Mouse (Mus musculus): ENCODE measurements around the gene Cnih2.
"Not testable (repeated sequence)": the region's sequence is repeated elsewhere in the genome, so short reads cannot be mapped to it uniquely, and the experiment has no call there.

Gene Cnih2

DNA sequence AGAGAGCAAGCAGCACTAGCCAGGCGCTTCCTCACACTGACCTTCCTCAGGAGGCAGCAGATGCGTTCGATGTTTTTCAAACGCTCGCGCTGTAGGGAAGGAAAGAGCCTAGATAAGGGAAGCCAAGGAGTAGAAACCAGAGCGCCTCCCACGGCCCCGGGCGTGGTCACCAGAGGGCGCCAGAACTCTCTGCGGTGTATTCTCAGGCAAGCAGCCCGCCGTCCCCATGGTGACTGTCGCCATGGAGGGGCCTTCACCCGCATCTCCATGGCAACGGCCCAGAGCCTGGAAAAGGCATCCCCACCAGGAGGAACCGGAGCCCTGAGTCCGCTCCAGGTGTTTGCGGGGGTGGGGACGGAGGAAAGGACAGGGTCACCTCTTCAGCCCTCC lies 4.1 kb downstream of the Cnih2 start:
- DNase-seq (ENCODE audit: low read depth): peak; percentile 60

GRCm38 (mm10) chr19:5093481-5094242 lies 4.7 kb downstream of the Cnih2 start:
- DNase-seq (ENCODE audit: low read depth): no peak

GRCm38 (mm10) chr19:5092083-5092482 lies 6.2 kb downstream of the Cnih2 start:
- DNase-seq (ENCODE audit: low read depth): no peak

DNA sequence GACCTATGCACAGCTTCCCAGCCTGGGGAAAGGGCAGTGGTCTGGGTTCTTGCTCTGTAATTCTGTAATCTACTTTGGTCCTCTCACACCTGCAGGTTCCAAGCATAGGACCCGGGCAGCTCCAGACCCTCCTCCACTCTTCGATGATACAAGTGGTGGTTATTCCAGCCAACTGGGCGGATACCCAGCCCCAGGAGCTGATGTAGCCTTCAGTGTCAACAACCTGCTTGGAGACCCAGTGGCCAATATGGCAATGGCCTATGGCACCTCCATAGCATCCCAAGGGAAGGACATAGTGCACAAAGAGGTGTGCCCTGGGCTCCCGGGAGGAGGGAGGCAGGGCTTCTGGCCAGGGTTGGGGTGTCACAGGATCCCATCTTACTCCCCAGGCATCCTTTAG lies 9.0 kb downstream of the Cnih2 start:
- no peak for DNase-seq (ENCODE audit: low read depth)

DNA sequence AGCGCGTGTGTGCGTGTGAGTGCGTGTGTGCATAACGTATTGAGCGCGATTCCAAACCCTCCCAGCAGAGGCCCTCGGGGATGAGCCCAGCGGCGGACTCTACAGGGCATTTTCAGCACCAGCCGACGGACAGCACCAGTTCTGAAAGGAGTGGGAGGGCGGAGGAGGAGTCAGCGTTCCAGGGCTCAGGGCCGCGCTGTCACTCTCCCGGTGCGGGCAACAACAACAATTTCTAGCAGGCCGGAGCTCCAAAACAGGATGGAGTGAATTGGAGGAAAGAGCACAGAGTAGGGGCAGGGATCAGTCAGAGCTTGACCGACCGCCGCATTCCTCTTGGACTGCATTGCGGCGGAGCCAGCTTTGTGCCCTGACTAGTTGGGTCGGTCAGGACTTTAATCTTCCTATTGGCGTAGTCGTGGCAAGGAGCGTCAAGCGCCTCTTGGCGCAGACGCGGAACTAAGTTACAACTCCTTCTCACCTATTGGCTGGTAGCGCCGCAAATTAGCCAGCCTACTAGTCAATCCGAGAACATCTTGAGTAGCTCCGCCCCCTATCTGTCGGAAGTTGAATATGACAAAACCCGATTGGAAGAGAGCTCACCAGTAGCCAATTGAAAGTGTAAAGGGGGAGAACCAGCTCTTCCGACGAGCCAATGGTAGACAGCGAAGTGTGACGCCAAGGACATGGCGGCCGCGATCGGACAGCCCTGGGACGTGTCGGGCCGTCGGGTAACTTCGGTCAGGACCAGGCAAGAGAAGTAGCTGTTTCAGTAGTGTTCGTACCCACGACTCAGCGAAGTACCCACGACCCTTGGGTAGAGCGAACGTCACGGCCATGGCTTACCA lies 10.2 kb downstream of the Cnih2 start, which contains the start of gene Yif1a:
Gene Yif1a, plus strand, starts transcription at position 655 of the 845 bp plus-strand sequence.
- DNase-seq (ENCODE audit: low read depth): peak; percentile 98

GRCm38 (mm10) chr19:5086533-5086932 lies 11.8 kb downstream of the Cnih2 start:
- not testable (repeated sequence) for DNase-seq (ENCODE audit: low read depth)

DNA sequence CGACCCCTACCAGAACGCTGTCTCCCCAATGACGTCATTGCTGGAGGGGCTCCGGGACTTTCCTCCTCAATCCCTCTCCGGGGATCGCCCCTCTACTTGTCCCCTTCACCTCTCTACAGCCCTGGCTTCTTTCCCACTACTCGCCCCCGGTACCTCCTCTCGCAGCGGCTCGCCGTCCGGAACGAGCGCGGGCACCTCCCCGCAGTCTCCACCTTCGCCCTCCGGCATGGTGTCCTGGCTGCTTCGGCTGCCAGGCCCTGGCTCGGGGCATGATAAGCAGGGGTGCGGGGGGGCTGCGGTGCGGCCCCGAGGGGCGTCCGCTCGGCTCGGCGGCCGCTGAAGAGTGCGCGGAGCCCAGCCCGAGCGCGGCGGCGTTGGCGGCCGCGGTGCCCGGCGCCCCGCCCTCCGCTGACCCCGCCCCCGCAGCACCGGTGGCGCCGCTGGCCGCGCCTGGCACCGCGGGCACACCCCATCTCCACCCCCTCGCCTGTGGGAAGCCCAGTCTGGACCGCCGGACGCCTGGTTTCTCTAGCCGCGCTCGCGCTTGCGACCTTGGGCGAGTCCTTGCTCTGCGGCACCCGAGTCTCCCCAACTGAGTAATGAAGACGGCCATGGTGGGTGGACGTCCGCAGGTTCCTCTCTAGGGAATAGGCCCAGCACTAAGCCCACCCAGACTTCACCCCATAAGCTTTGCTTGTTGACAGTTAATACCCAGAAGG lies 13.0 kb downstream of the Cnih2 start, which contains the start of gene Tmem151a:
Gene Tmem151a, minus strand, starts transcription at position 387 of the 719 bp plus-strand sequence.
- no peak for DNase-seq (ENCODE audit: low read depth)

- no peak for DNase-seq (ENCODE audit: low read depth)
Measured at GRCm38 (mm10) chr19:5084834-5085144, 13.5 kb downstream of the Cnih2 start.

DNA sequence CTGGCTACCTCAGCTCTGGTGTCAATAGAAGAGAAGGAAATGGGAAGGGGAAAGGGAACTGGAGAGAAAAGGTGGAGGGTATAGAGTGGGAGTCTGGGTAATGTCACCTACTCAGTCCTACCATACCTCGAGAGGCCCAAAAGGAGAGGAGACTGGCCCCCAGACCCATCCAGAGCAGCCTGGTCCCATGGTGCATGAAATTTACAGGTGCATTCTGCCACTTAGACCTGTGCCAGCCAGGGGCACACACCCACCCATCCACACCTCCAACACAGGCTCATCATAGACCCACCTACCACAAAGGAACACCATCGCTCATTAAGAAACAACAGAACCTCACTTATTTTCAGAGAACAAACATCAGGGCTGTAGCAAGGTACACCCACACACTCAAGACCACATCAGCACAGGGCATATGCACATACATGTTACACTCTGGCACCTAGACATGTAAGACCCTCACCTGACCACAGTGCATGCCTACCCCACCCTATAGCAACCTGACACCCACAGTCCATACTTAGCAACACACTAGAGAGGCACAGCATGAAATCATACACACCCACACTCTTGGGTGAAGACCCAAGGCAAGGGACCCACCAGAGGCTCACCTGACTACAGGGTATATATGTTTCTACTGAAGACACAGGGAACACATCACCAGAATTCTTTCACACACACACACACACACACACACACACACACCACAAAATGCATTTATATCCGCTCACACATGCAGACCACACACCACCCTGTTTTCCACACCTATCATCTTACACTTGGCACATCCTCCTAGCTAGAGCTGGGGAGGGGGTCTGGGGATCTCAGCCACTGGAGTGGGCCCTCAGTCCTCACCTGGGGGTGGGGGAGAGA lies 14.1 kb downstream of the Cnih2 start:
- DNase-seq (ENCODE audit: low read depth): no peak

- DNase-seq (ENCODE audit: low read depth): no peak
Measured at GRCm38 (mm10) chr19:5082596-5082995, 15.7 kb downstream of the Cnih2 start.

DNA sequence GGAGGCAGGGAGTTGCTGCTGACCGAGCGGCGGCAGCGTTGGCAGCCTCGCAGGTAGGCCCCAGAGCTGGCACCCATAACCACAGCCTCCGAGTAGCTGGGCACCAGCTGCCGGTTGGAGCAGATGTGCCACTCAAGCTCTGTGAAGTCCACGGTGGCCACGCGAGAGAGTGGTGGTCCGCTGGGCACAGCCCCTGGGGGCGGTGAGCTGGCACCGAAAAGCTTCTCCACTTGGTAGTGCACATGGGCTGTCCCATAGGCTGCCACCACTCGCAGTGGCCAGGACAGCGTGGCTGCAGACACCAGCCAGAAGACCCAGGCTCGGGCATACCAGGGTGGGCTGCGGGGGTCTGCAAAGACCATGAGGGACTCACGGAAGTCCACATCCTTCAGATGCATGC lies 16.3 kb downstream of the Cnih2 start:
- DNase-seq (ENCODE audit: low read depth): no peak

DNA sequence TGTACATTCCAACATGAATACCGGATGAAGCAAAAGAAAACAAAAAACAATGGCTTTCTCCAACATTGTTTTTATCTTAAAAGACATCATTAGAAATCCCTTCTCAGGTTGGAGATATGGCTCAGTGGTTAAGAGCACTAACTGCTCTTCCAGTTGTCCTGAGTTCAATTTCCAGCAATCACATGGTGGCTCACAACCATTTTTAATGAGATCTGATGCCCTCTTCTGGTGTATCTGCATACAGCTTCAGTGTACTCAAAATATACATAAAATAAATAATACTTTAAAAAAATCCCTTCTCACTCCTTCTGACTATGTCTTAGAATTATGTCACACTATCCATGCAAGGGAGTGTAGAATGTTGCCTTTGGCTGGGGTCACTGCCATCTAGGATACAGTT lies 19.0 kb downstream of the Cnih2 start:
- DNase-seq (ENCODE audit: low read depth): no peak

- DNase-seq (ENCODE audit: low read depth): no peak
Measured at GRCm38 (mm10) chr19:5073518-5073917, 24.8 kb downstream of the Cnih2 start.

DNA sequence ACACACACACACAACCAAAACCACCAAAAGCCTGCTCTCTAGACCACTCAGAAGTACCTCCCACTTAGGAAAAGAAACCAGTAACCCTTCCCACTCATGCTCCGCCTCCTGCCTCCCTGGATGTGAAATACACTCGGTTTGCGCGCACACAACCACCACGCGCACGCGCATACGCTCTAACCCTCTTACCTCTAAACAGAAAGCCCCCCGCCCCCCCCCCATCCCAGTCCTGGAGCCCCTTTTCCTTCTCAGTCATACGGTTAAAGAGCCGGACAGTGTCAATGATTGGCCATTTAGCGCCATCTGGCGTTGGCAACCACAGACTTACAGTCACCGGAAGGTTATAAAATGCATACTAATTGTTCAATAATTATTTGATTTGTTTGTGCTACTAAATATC lies 25.3 kb downstream of the Cnih2 start:
- no peak for DNase-seq (ENCODE audit: low read depth)

DNA sequence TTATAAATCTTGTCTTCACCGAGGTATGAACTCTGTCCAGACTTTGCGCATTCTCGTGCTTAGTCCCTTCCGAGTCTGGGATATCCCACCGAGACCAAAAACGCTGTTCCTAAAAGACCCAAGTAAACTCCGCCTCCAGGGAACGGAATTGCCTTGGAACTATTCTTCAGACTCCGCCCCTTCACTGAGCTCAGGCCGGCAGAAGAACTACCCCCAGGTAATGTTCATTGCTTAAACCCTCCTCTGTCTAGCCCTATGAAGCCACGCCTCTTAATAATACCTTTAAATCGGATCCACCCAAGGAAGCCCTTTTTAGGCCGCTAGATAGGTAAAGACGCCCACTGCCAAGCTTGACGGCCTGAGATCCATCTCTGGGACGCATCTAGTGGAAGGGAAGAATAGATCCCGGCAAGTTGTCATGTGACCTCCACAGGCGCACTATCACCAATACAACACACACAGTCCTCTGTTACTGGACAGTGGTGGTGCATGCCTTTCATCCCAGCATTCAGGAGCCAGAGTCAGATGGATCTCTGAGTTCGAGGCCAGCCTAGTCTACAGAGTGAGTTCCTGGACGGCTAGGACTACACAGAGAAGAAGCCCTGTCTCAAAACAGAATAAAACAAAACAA lies 25.8 kb downstream of the Cnih2 start:
- DNase-seq (ENCODE audit: low read depth): no peak

DNA sequence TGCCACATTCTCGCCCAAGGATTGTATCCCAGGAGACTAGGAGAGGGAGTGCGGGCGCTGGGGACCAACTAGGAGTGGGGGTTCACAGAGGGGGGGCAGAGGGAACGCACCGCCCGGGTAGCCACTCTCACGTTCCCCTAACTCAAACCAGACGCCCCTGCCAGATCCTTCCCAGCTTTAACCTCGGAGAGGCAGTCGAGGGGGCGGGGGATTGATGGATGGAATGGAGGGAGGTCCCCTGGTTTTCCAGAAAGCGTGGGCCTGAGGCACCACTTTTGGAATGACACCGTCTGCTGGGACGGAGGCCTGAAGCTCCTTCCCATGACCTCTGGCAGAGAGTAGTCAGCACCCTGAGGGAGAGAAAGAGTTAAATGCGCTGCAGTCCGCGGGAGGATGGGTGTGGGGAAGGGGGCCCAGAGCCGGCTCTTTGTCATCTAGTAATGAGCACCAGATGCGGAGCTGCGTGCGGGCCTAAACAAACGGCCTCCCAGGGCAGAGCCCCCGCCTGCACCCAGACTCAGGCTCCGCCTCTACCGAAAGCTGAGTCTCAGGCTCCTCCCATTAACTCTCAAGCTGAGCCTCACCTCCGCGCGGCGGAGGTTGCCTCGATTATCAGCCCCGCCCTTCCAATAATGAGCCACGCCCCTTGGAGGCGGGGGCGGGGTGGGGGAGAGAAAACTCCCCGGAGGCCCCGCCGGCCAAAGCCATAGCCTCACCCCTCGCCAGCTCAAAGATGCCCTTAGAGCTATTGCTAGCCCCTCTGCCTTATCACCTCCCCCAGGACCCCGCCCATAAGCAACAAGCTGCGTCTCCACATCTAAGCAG lies 26.6 kb downstream of the Cnih2 start:
- DNase-seq (ENCODE audit: low read depth): peak; percentile 92

- DNase-seq (ENCODE audit: low read depth): no peak
Measured at GRCm38 (mm10) chr19:5071077-5071476, 27.2 kb downstream of the Cnih2 start.

GRCm38 (mm10) chr19:5069978-5070377 lies 28.3 kb downstream of the Cnih2 start:
- no peak for DNase-seq (ENCODE audit: low read depth)

GRCm38 (mm10) chr19:5069486-5069885 lies 28.8 kb downstream of the Cnih2 start:
- no peak for DNase-seq (ENCODE audit: low read depth)

DNA sequence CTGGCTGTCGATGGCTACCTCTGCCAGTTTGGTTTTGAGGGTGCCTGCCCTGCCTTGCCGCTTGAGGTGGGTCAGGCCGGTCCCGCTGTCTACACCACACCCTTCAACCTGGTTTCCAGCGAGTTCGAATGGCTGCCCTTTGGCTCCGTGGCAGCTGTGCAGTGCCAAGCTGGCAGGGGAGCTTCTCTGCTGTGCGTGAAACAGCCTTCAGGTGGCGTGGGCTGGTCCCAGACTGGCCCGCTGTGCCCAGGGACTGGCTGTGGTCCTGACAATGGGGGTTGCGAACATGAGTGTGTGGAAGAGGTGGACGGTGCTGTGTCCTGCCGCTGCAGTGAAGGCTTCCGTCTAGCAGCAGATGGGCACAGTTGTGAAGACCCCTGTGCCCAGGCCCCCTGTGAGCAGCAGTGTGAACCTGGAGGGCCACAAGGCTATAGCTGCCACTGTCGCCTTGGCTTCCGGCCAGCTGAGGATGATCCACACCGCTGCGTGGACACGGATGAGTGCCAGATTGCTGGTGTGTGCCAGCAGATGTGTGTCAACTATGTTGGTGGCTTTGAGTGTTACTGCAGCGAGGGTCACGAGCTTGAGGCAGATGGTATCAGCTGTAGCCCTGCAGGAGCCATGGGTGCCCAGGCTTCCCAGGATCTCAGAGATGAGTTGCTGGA lies 29.6 kb downstream of the Cnih2 start:
- no peak for DNase-seq (ENCODE audit: low read depth)
